8 mouse cellular contexts compared by ENCODE assay signal in the genomic region with DNA sequence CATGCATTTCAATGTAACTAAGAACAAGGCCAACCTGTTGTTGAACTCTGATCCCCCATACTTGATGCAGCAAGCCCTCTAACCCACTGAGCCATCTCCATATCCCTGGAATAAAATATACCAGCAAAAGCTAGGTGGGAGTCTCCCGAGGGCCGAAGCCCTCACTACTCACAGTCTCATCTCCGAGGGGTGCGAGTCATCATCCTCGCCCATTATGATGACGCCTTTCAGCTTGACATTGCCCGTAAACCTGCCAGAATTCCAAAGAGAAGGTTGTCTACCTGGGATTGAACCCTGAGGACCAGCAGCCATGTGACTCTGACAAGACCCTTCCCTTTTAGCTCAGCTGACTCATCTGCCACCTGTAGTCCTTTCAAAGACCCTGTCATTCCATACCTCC. TPM values are rescaled to one million over a fixed set of nuclear protein-coding genes. Genes with fewer than 3 reads are reported as not detected.
DNase-seq lines count a peak whose midpoint lies in the region; ATAC-seq lines count a peak whose summit lies in the region.

No protein-coding gene starts in this region.

- no peak overlapping the region for H3K27ac ChIP-seq in lung, embryonic 16.5 days (ENCODE audit: low read length)
- H3K27ac ChIP-seq in forebrain, embryonic 11.5 days (ENCODE audit: low read depth, low read length): no peak overlapping the region
- no peak overlapping the region for H3K27ac ChIP-seq in limb, embryonic 13.5 days
- H3K27ac ChIP-seq in stomach, embryonic 14.5 days (ENCODE audit: low read length): no peak overlapping the region

- no peaks in the 10 kb centered on the region for H3K27me3 ChIP-seq in lung, embryonic 16.5 days (ENCODE audit: control insufficient read depth, insufficient read depth, low read depth, low read length)
- H3K27me3 ChIP-seq in forebrain, embryonic 11.5 days (ENCODE audit: control insufficient read depth, insufficient read depth, low read length): no peaks in the 10 kb centered on the region
- no peaks in the 10 kb centered on the region for H3K27me3 ChIP-seq in limb, embryonic 13.5 days
- H3K27me3 ChIP-seq in stomach, embryonic 14.5 days (ENCODE audit: control insufficient read depth, insufficient read depth, low read length): no peaks in the 10 kb centered on the region

- H3K4me3 ChIP-seq in lung, embryonic 16.5 days (ENCODE audit: low read length): peak overlapping the region; percentile 96
- peak overlapping the region; percentile 90 for H3K4me3 ChIP-seq in forebrain, embryonic 11.5 days (ENCODE audit: low read depth, low read length)
- H3K4me3 ChIP-seq in limb, embryonic 13.5 days: peak overlapping the region; percentile 96
- H3K4me3 ChIP-seq in stomach, embryonic 14.5 days (ENCODE audit: low read depth, low read length): peak overlapping the region; percentile 92

- DNase-seq in lung, adult 18-20 months: no peak
- no peak for DNase-seq in forebrain, embryonic 11.5 days (ENCODE audit: low spot score)
- DNase-seq in thymus, postnatal 25 days: no peak
- no peak for DNase-seq in left cerebral cortex, adult 8-10 months (ENCODE audit: low spot score in 2 of 2)

- H3K4me1 ChIP-seq in lung, embryonic 16.5 days (replicated peaks; ENCODE audit: control insufficient read depth, insufficient read depth, low read length): peaks cover 9% of the 10 kb centered on the region
- peaks cover 8% of the 10 kb centered on the region for H3K4me1 ChIP-seq in forebrain, embryonic 11.5 days (replicated peaks; ENCODE audit: control insufficient read depth, insufficient read depth, low read length)
- peaks cover 16% of the 10 kb centered on the region for H3K4me1 ChIP-seq in limb, embryonic 13.5 days
- peaks cover 12% of the 10 kb centered on the region for H3K4me1 ChIP-seq in stomach, embryonic 14.5 days (ENCODE audit: control insufficient read depth, insufficient read depth, low read length)

- peak overlapping the region; percentile 97 for H3K9ac ChIP-seq in lung, embryonic 16.5 days (ENCODE audit: low read length)
- H3K9ac ChIP-seq in forebrain, embryonic 11.5 days (ENCODE audit: low read length): peak overlapping the region; percentile 91
- peak overlapping the region; percentile 96 for H3K9ac ChIP-seq in limb, embryonic 13.5 days
- no peak overlapping the region for H3K9ac ChIP-seq in stomach, embryonic 14.5 days (replicated peaks; ENCODE audit: low read depth, low read length)

- 86% methylated on average over 7 of the region's 7 CpGs for WGBS in lung, embryonic 16.5 days
- 95% methylated on average over 7 of the region's 7 CpGs for WGBS in forebrain, embryonic 11.5 days
- 88% methylated on average over 7 of the region's 7 CpGs for WGBS in limb, embryonic 13.5 days
- WGBS in stomach, embryonic 14.5 days: 85% methylated on average over 7 of the region's 7 CpGs

- peak overlapping the region; percentile 89 for H3K4me2 ChIP-seq in lung, embryonic 16.5 days (ENCODE audit: low read depth, low read length)
- peak overlapping the region; percentile 64 for H3K4me2 ChIP-seq in forebrain, embryonic 11.5 days (ENCODE audit: low read depth, low read length, severe bottlenecking)
- H3K4me2 ChIP-seq in limb, embryonic 13.5 days (replicated peaks): peak overlapping the region; percentile 90
- peak overlapping the region; percentile 85 for H3K4me2 ChIP-seq in stomach, embryonic 14.5 days (replicated peaks; ENCODE audit: low read depth, low read length)

- no peak for ATAC-seq in lung, embryonic 16.5 days (ENCODE audit: low read depth)
- ATAC-seq in forebrain, embryonic 11.5 days (replicated peaks; ENCODE audit: low FRiP score): no peak
- ATAC-seq in limb, embryonic 13.5 days (ENCODE audit: low FRiP score, low read depth): no peak
- ATAC-seq in stomach, embryonic 14.5 days (ENCODE audit: insufficient number of reproducible peaks, insufficient read depth, low FRiP score, low read depth): no peak
- no peak for ATAC-seq in activated CD4-positive, CD25-positive, alpha-beta regulatory T cell, adult 4 months

- H3K36me3 ChIP-seq in lung, embryonic 16.5 days (ENCODE audit: control insufficient read depth, insufficient read depth, low read length): peaks cover 7% of the 10 kb centered on the region
- no peaks in the 10 kb centered on the region; the same call in 1 of the 2 replicates for H3K36me3 ChIP-seq in forebrain, embryonic 11.5 days (ENCODE audit: control insufficient read depth, insufficient read depth, low read length)
- peaks cover 49% of the 10 kb centered on the region for H3K36me3 ChIP-seq in limb, embryonic 13.5 days
- peaks cover 22% of the 10 kb centered on the region for H3K36me3 ChIP-seq in stomach, embryonic 14.5 days (ENCODE audit: control insufficient read depth, insufficient read depth, low read length)

- H3K9me3 ChIP-seq in lung, embryonic 16.5 days (ENCODE audit: control insufficient read depth, low read length): no peaks in the 10 kb centered on the region
- H3K9me3 ChIP-seq in forebrain, embryonic 11.5 days (ENCODE audit: control insufficient read depth, low read length): no peaks in the 10 kb centered on the region
- H3K9me3 ChIP-seq in limb, embryonic 13.5 days: no peaks in the 10 kb centered on the region
- no peaks in the 10 kb centered on the region for H3K9me3 ChIP-seq in stomach, embryonic 14.5 days (ENCODE audit: control insufficient read depth, low read depth, low read length)

RNA-seq across cellular contexts. Expression of gene Pithd1, which starts 1.3 kb away (rescaled TPM):
- polyA plus RNA-seq in lung, embryonic 16.5 days (2015; fragmentation: Nextera tagmentation; extraction: Ambion mirVana): 49.1 and 49.3 TPM in 2 replicates
- 64.9 and 67.6 TPM in 2 replicates for polyA plus RNA-seq in forebrain, embryonic 11.5 days (2014; fragmentation: Nextera tagmentation; extraction: Ambion mirVana)
- polyA plus RNA-seq in limb, embryonic 13.5 days (2015; fragmentation: Nextera tagmentation; extraction: Ambion mirVana): 57.0 and 58.7 TPM in 2 replicates
- 45.9 and 46.6 TPM in 2 replicates for polyA plus RNA-seq in stomach, embryonic 14.5 days (2014; fragmentation: Nextera tagmentation; extraction: Ambion mirVana)
- 10 to 100 TPM; 82.0 to 99.8 (median 91.3) TPM for total RNA-seq in left cerebral cortex, adult 8-10 months (2022)
- 1 to 10 TPM; 7.7 to 8.8 TPM for polyA plus RNA-seq in activated CD4-positive, CD25-positive, alpha-beta regulatory T cell, adult 4 months (2017; shearing (Covaris generic))

RNA-seq across cellular contexts. Expression of gene Lypla2, which starts 13.3 kb away (rescaled TPM):
- 110 and 113 TPM in 2 replicates for polyA plus RNA-seq in lung, embryonic 16.5 days (2015; fragmentation: Nextera tagmentation; extraction: Ambion mirVana)
- polyA plus RNA-seq in forebrain, embryonic 11.5 days (2014; fragmentation: Nextera tagmentation; extraction: Ambion mirVana): 169 and 178 TPM in 2 replicates
- 121 and 124 TPM in 2 replicates for polyA plus RNA-seq in limb, embryonic 13.5 days (2015; fragmentation: Nextera tagmentation; extraction: Ambion mirVana)
- 101 and 104 TPM in 2 replicates for polyA plus RNA-seq in stomach, embryonic 14.5 days (2014; fragmentation: Nextera tagmentation; extraction: Ambion mirVana)
- 10 to 100 TPM; 77.5 to 92.7 (median 82.3) TPM for total RNA-seq in left cerebral cortex, adult 8-10 months (2022)
- polyA plus RNA-seq in activated CD4-positive, CD25-positive, alpha-beta regulatory T cell, adult 4 months (2017; shearing (Covaris generic)): 10 to 100 TPM; 80.4 to 88.8 TPM

RNA-seq across cellular contexts. Expression of gene Gale, which starts 22.2 kb away (rescaled TPM):
- 41.7 and 48.4 TPM in 2 replicates for polyA plus RNA-seq in lung, embryonic 16.5 days (2015; fragmentation: Nextera tagmentation; extraction: Ambion mirVana)
- polyA plus RNA-seq in forebrain, embryonic 11.5 days (2014; fragmentation: Nextera tagmentation; extraction: Ambion mirVana): 29.9 and 32.5 TPM in 2 replicates
- polyA plus RNA-seq in limb, embryonic 13.5 days (2015; fragmentation: Nextera tagmentation; extraction: Ambion mirVana): 49.1 and 51.9 TPM in 2 replicates
- polyA plus RNA-seq in stomach, embryonic 14.5 days (2014; fragmentation: Nextera tagmentation; extraction: Ambion mirVana): 47.7 and 48.1 TPM in 2 replicates
- 10 to 100 TPM; 21.7 to 26.5 (median 23.4) TPM for total RNA-seq in left cerebral cortex, adult 8-10 months (2022)
- 10 to 100 TPM; 14.3 to 22.8 TPM for polyA plus RNA-seq in activated CD4-positive, CD25-positive, alpha-beta regulatory T cell, adult 4 months (2017; shearing (Covaris generic))

RNA-seq across cellular contexts. Expression of gene Eloa, which starts 35.8 kb away (rescaled TPM):
- polyA plus RNA-seq in lung, embryonic 16.5 days (2015; fragmentation: Nextera tagmentation; extraction: Ambion mirVana): 40.8 and 41.0 TPM in 2 replicates
- polyA plus RNA-seq in forebrain, embryonic 11.5 days (2014; fragmentation: Nextera tagmentation; extraction: Ambion mirVana): 41.0 and 43.9 TPM in 2 replicates
- 41.1 and 45.1 TPM in 2 replicates for polyA plus RNA-seq in limb, embryonic 13.5 days (2015; fragmentation: Nextera tagmentation; extraction: Ambion mirVana)
- polyA plus RNA-seq in stomach, embryonic 14.5 days (2014; fragmentation: Nextera tagmentation; extraction: Ambion mirVana): 39.8 and 43.9 TPM in 2 replicates
- total RNA-seq in left cerebral cortex, adult 8-10 months (2022): 10 to 100 TPM; 28.3 to 29.0 (median 28.6) TPM
- 10 to 100 TPM; 50.0 to 57.9 TPM for polyA plus RNA-seq in activated CD4-positive, CD25-positive, alpha-beta regulatory T cell, adult 4 months (2017; shearing (Covaris generic))

RNA-seq across cellular contexts. Expression of gene Hmgcl, which starts 39.5 kb away (rescaled TPM):
- polyA plus RNA-seq in lung, embryonic 16.5 days (2015; fragmentation: Nextera tagmentation; extraction: Ambion mirVana): 73.0 and 76.9 TPM in 2 replicates
- 55.9 and 59.9 TPM in 2 replicates for polyA plus RNA-seq in forebrain, embryonic 11.5 days (2014; fragmentation: Nextera tagmentation; extraction: Ambion mirVana)
- 89.8 and 93.5 TPM in 2 replicates for polyA plus RNA-seq in limb, embryonic 13.5 days (2015; fragmentation: Nextera tagmentation; extraction: Ambion mirVana)
- polyA plus RNA-seq in stomach, embryonic 14.5 days (2014; fragmentation: Nextera tagmentation; extraction: Ambion mirVana): 85.5 and 87.7 TPM in 2 replicates
- total RNA-seq in left cerebral cortex, adult 8-10 months (2022): 10 to 100 TPM; 35.7 to 39.3 (median 37.6) TPM
- polyA plus RNA-seq in activated CD4-positive, CD25-positive, alpha-beta regulatory T cell, adult 4 months (2017; shearing (Covaris generic)): 10 to 100 TPM; 73.0 to 74.3 TPM
